Mouse (Mus musculus): ENCODE data around the gene Rin3. TPM values are rescaled to one million over a fixed set of nuclear protein-coding genes. Genes with fewer than 3 reads are reported as not detected.

The Rin3 gene
- polyA plus RNA-seq, 1 experiment from 2014 or later = 10.2 TPM

DNA sequence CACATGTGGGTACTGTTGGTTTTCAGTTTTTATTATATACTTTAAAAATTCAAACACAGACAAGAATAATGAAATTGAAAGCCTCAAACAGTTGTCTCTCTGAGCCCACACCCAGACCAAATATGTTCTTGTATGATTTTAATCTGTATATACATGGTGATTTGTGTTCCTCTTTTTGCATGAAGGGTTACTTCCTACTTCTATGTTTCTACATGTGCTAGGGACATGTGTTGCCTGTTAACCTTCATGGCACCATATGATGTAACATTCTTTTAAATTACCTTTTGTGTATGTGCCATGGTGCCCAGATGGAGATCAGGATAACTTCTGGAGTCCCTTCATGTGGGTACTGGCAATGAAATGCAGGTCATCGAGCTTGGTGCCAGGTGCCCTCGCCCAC lies 7.8 kb downstream of the Rin3 start:
- 76% methylated on average over 2 of the region's 2 CpGs for WGBS
- no peak overlapping the region for H3K27ac ChIP-seq (replicated peaks)
- H3K4me3 ChIP-seq = no peak overlapping the region
- H3K9ac ChIP-seq = no peak overlapping the region
- H3K4me1 ChIP-seq = peaks cover 81% of the 10 kb centered on the region
- no peak overlapping the region for H3K4me2 ChIP-seq
- H3K9me3 ChIP-seq = no peaks in the 10 kb centered on the region
- ATAC-seq (ENCODE audit: extremely low read depth, insufficient number of reproducible peaks, low FRiP score, low TSS enrichment) = no peak
- H3K36me3 ChIP-seq = peaks cover 4% of the 10 kb centered on the region; the same call in 1 of the 2 replicates
- H3K27me3 ChIP-seq (replicated peaks) = no peaks in the 10 kb centered on the region

DNA sequence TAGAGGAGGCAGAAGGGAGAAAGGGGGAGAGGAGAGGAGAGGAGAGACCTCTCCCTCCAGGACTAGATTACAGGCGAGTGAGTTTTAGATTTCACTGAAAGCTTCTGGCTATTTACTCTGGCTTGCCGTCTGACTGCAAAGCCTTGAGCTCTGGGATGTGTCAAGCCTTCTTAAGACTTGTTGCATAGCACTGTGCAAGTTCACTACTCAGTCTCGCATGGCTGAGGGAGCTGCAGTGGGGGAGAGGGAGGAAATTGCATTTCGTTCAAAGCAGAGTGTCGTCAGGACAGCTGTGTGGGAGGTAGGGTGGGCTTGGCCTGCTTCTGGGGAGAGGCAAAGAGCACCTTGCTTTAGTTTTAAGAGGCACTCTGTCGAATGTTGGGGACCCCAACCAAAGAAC lies 8.8 kb downstream of the Rin3 start:
- no peak overlapping the region for H3K4me3 ChIP-seq
- no peaks in the 10 kb centered on the region for H3K27me3 ChIP-seq (replicated peaks)
- peaks cover 80% of the 10 kb centered on the region for H3K4me1 ChIP-seq
- H3K9me3 ChIP-seq = no peaks in the 10 kb centered on the region
- peaks cover 4% of the 10 kb centered on the region; the same call in 1 of the 2 replicates for H3K36me3 ChIP-seq
- 28% methylated on average over 6 of the region's 6 CpGs for WGBS
- no peak for ATAC-seq (ENCODE audit: extremely low read depth, insufficient number of reproducible peaks, low FRiP score, low TSS enrichment)
- no peak overlapping the region for H3K4me2 ChIP-seq
- H3K27ac ChIP-seq (replicated peaks) = peak overlapping the region; percentile 53
- H3K9ac ChIP-seq = no peak overlapping the region

DNA sequence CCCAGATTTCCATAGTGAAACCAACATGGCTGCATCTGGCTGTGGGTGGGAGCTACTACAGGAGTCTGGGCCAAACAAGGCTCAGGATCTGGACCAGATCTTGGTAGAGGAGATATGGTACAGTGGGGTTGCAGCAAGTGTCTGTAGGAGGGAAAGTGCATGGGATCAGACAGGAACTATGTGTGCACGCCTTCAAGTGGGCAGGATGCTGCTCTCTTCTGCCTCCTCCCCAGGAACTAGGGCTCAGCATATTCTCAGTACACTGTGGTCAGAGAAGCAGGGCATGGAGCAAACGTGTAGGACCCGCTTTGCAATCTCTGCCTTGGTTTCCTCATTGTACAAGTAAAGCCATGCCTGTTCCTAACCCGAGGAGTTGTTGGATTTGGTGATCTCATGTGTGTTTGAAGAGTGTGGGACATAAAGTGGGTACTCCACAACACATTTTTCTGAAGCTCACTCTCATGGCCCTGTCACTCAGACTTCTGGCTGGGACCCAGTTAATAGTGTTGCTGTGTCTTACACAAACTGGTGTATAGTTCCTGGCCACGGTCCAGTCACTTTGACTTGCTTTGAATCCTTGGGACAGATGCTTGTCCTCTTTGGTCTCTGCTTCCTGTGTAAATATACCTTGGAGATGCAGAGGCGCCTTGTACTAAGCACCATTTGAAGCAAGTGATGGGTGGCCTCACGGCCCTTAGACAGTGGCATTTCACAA lies 9.8 kb downstream of the Rin3 start:
- H3K9me3 ChIP-seq = no peaks in the 10 kb centered on the region
- no peak for ATAC-seq (ENCODE audit: extremely low read depth, insufficient number of reproducible peaks, low FRiP score, low TSS enrichment)
- peaks cover 72% of the 10 kb centered on the region for H3K4me1 ChIP-seq
- H3K4me2 ChIP-seq = no peak overlapping the region
- 72% methylated on average over 7 of the region's 7 CpGs for WGBS
- peaks cover 4% of the 10 kb centered on the region; the same call in 1 of the 2 replicates for H3K36me3 ChIP-seq
- H3K9ac ChIP-seq = no peak overlapping the region
- no peak overlapping the region for H3K4me3 ChIP-seq
- H3K27me3 ChIP-seq (replicated peaks) = no peaks in the 10 kb centered on the region
- no peak overlapping the region for H3K27ac ChIP-seq (replicated peaks)

DNA sequence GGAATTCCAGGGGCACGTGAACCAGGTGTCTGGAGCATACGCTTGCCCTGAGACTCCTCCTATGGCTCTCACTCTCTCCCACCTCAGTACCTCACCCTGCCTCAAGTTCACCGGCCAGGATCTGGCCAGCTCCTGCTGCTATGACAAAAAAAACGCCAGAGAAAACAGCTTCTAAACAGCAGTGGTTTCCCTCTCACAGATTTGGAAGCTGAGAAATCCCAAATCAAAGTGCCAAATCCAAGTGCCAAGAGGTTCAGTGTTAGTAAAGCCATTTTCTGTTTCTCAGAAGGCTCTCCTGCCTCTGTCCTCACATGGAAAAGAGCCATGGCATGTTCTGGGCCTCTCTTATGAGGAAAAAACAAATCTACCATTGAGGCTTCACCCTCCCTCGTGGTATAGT lies 11.8 kb downstream of the Rin3 start:
- Histone ChIP-seq H3K4me1 (peaks cover 65% of the 10 kb centered on the region), H3K9ac (no peak overlapping the region), H3K27ac (replicated peaks) (no peak overlapping the region), H3K4me3 (no peak overlapping the region), H3K4me2 (no peak overlapping the region), H3K36me3 (peaks cover under 1% of the 10 kb centered on the region; the same call in 1 of the 2 replicates), H3K27me3 (replicated peaks) (no peaks in the 10 kb centered on the region), H3K9me3 (no peaks in the 10 kb centered on the region)
- no peak for ATAC-seq (ENCODE audit: extremely low read depth, insufficient number of reproducible peaks, low FRiP score, low TSS enrichment)
- 61% methylated on average over 5 of the region's 5 CpGs for WGBS

DNA sequence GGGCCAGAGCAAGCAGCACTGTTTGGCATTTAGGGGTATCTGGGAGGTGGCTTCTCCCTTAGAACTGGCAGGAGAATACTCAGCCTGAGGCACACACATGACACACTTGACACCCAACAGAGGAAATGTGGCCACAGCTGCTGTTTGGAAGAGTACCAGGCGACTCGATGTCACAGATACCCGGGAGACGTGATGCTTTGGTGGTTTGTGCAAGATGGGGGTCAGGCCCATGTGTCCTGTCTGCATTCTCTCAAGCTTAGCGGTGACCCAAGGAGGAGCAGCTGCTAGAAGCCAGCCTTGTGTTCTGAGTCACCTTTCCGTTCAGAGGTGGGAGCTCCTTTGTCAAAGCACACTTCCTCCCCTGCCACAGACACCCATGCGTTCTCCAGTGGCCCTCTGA lies 12.4 kb downstream of the Rin3 start:
- H3K4me3 ChIP-seq = no peak overlapping the region
- no peaks in the 10 kb centered on the region for H3K9me3 ChIP-seq
- WGBS = 59% methylated on average over 7 of the region's 7 CpGs
- no peak overlapping the region for H3K4me2 ChIP-seq
- H3K27ac ChIP-seq (replicated peaks) = no peak overlapping the region
- peaks cover 65% of the 10 kb centered on the region for H3K4me1 ChIP-seq
- ATAC-seq (ENCODE audit: extremely low read depth, insufficient number of reproducible peaks, low FRiP score, low TSS enrichment) = no peak
- H3K27me3 ChIP-seq (replicated peaks) = no peaks in the 10 kb centered on the region
- H3K9ac ChIP-seq = no peak overlapping the region
- no peaks in the 10 kb centered on the region for H3K36me3 ChIP-seq

DNA sequence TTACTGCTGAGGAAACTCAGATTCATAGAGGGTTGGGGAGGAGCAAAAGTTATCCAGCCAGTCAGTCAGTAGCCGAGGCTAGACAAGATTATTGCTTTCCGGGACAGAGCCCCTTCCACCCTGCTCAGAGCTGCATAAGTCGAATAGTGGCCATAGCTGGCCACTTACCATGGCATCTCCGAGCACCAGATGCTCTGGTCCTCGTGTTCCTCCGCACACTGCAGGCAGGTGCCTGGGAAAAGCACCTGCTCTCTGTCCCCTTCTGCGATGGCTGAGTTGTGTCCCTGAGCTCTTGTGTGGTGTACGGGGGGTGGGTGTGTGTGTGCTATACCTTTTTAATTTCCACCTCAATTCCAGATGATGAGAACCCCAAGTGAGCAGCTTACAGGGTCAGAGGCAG lies 12.8 kb downstream of the Rin3 start:
- peaks cover 65% of the 10 kb centered on the region for H3K4me1 ChIP-seq
- no peak overlapping the region for H3K9ac ChIP-seq

DNA sequence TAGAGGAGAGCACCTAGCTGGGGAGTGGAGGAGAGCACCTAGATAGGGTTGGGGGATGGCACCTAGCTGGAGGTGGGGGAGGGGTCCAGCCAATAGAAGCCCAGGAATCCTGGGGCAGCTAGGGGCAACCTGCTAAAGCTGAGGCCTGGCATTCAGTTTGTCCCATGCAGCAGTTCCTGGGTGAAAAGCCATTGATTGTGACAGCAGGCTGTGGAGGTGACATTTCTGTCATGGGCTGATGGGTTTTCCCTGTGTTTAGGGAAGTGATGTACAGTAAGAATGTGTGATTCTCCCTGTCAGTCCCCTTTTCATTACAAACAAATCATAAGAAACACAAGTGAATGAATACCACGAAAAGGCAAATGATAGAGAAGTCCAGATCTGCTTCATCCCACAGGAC lies 13.5 kb downstream of the Rin3 start:
- Histone ChIP-seq H3K27ac (replicated peaks) (no peak overlapping the region), H3K4me2 (no peak overlapping the region), H3K4me1 (peaks cover 59% of the 10 kb centered on the region), H3K9me3 (no peaks in the 10 kb centered on the region), H3K27me3 (replicated peaks) (no peaks in the 10 kb centered on the region), H3K9ac (no peak overlapping the region), H3K36me3 (no peaks in the 10 kb centered on the region), H3K4me3 (no peak overlapping the region)
- no peak for ATAC-seq (ENCODE audit: extremely low read depth, insufficient number of reproducible peaks, low FRiP score, low TSS enrichment)
- 65% methylated on average over 1 of the region's 1 CpGs for WGBS

More for the DNA sequence above, 12.8 kb downstream of the Rin3 start:
- WGBS = 76% methylated on average over 8 of the region's 8 CpGs
- H3K4me3 ChIP-seq = no peak overlapping the region
- H3K27ac ChIP-seq (replicated peaks) = no peak overlapping the region
- no peaks in the 10 kb centered on the region for H3K9me3 ChIP-seq
- no peaks in the 10 kb centered on the region for H3K36me3 ChIP-seq
- no peak overlapping the region for H3K4me2 ChIP-seq
- H3K27me3 ChIP-seq (replicated peaks) = no peaks in the 10 kb centered on the region
- ATAC-seq (ENCODE audit: extremely low read depth, insufficient number of reproducible peaks, low FRiP score, low TSS enrichment) = no peak

DNA sequence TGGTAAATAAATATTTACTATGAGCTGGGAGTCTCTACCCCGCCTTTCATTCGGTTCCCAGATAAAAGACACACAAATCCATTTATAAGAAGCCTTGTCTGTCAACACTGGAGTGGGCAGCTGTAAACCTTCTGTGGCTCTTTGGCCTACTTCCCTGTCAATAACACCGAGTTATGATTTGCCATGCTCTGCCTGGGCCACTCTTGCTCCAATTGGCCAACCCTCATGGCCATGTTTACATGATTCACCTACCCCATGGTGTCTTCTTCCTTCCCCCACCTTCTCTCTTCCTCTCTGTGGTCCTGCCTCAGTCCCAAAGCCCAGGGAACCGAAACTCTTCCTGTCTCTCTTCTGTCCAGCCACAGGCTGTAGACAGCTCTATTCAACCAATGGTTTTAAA lies 14.1 kb downstream of the Rin3 start:
- H3K36me3 ChIP-seq = no peaks in the 10 kb centered on the region
- no peaks in the 10 kb centered on the region for H3K9me3 ChIP-seq
- peaks cover 59% of the 10 kb centered on the region for H3K4me1 ChIP-seq
- no peak overlapping the region for H3K9ac ChIP-seq
- no peak overlapping the region for H3K4me2 ChIP-seq
- 62% methylated on average over 4 of the region's 4 CpGs for WGBS
- H3K27me3 ChIP-seq (replicated peaks) = no peaks in the 10 kb centered on the region
- ATAC-seq (ENCODE audit: extremely low read depth, insufficient number of reproducible peaks, low FRiP score, low TSS enrichment) = no peak
- H3K27ac ChIP-seq (replicated peaks) = no peak overlapping the region
- no peak overlapping the region for H3K4me3 ChIP-seq

DNA sequence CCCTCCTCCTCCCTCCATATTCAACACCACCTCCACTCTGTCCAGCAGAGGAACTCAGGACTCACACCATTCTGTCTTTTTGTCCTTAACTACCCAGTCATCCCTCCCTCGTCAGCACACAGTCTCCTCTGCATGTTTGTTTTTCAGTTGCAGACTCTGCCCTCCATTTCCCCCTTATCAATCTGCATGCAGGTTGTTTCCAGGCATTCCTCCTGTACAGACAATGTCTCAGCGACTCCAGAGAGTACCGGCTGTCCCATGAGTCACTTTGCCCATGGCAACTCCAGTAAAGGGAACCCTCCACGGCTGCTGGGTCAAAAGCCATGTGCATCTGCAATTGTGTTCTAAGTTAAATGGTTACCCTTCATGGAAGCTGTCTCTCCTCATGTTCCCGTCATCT lies 16.4 kb downstream of the Rin3 start:
- Histone ChIP-seq H3K9ac (no peak overlapping the region), H3K4me1 (peaks cover 66% of the 10 kb centered on the region), H3K9me3 (no peaks in the 10 kb centered on the region), H3K27ac (replicated peaks) (no peak overlapping the region), H3K36me3 (no peaks in the 10 kb centered on the region), H3K4me2 (no peak overlapping the region), H3K27me3 (replicated peaks) (no peaks in the 10 kb centered on the region), H3K4me3 (no peak overlapping the region)
- WGBS = 35% methylated on average over 5 of the region's 5 CpGs
- ATAC-seq (ENCODE audit: extremely low read depth, insufficient number of reproducible peaks, low FRiP score, low TSS enrichment) = no peak

DNA sequence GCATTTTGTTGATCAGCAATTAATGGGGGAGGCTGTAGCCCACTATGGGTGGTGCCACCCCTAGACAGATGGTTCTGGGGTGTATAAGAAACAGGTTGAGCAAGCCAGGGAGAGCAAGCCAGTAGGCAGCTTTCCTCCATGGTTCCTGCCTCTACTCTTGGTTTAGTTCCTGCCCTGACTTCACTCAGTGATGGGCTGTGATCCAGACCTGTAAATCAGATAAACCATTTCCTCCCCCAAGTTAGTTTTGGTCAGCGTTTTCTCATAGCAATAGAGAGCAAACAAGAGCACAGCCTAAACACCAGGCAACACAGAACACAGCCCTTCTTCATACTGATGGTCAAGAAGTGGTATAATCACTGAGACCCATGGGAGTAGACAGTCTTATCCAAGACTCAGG lies 18.7 kb downstream of the Rin3 start:
- 70% methylated on average over 1 of the region's 1 CpGs for WGBS
- no peak overlapping the region for H3K4me2 ChIP-seq
- H3K9ac ChIP-seq = no peak overlapping the region
- no peak overlapping the region for H3K27ac ChIP-seq (replicated peaks)
- no peak for ATAC-seq (ENCODE audit: extremely low read depth, insufficient number of reproducible peaks, low FRiP score, low TSS enrichment)
- H3K9me3 ChIP-seq = no peaks in the 10 kb centered on the region
- no peak overlapping the region for H3K4me3 ChIP-seq
- H3K36me3 ChIP-seq = no peaks in the 10 kb centered on the region
- peaks cover 66% of the 10 kb centered on the region for H3K4me1 ChIP-seq
- H3K27me3 ChIP-seq (replicated peaks) = no peaks in the 10 kb centered on the region

DNA sequence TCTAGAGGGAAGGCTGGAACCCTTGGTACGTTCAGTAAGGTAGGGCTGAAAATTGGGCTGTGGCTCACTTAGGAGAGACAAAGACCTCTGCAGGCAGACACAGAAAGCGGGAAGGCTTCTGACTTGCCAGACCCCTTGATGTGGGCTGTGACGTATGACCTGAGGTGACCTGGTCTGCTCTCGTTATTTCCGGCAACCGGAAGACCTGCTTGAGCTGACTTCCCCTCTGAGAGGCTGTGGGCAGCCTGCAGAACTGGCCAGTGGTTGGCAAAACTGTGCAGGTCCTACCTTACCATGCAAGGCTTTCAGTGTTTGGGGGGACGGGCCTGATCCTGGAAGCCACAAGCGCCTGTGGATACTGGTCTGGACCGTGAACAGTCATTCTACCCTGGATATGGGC lies 19.5 kb downstream of the Rin3 start:
- Histone ChIP-seq H3K36me3 (no peaks in the 10 kb centered on the region), H3K9me3 (no peaks in the 10 kb centered on the region), H3K27me3 (replicated peaks) (no peaks in the 10 kb centered on the region), H3K4me1 (peaks cover 70% of the 10 kb centered on the region), H3K27ac (replicated peaks) (peak overlapping the region; percentile 10; the same call in 1 of the 2 replicates), H3K4me3 (no peak overlapping the region), H3K9ac (no peak overlapping the region), H3K4me2 (no peak overlapping the region)
- ATAC-seq (ENCODE audit: extremely low read depth, insufficient number of reproducible peaks, low FRiP score, low TSS enrichment) = no peak
- 69% methylated on average over 9 of the region's 9 CpGs for WGBS

DNA sequence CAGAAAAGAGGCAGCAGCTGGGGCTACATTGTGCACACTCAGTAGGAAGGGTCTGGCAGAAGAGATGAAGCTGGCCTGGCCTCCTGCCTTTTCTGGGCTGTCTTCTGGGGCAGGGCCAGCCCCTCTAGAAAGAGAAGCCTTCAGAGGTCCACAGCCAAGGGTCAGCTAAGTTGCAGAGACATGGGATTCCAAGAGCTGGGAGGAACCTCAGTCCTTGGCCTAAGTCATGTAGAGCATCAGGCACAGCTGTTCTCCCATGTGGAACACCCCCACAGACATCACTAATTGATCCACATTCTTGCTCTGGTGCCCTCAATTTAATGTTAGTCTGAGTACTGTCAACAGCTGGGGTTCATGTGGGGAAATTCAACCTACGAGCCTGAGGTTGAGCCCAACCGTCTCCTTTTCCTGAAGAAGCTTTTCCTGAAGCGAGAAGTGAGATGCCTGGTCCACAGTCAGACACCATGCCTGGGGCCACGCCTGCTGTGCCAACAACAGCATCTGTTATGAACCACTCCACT lies 20.0 kb downstream of the Rin3 start:
- Histone ChIP-seq H3K4me2 (no peak overlapping the region), H3K9ac (no peak overlapping the region), H3K36me3 (no peaks in the 10 kb centered on the region), H3K4me3 (no peak overlapping the region), H3K9me3 (no peaks in the 10 kb centered on the region), H3K27me3 (replicated peaks) (no peaks in the 10 kb centered on the region), H3K27ac (replicated peaks) (peak overlapping the region; percentile 54; the same call in 1 of the 2 replicates), H3K4me1 (peaks cover 75% of the 10 kb centered on the region)
- no peak for ATAC-seq (ENCODE audit: extremely low read depth, insufficient number of reproducible peaks, low FRiP score, low TSS enrichment)
- WGBS = 64% methylated on average over 4 of the region's 4 CpGs
